Mouse (Mus musculus): Measurements from ENCODE around the gene Stk16. TPM values are rescaled to one million over a fixed set of nuclear protein-coding genes. Genes with fewer than 3 reads are reported as not detected.

Stk16 gene
- polyA plus RNA-seq, 1 experiment: 18.8 TPM

DNA sequence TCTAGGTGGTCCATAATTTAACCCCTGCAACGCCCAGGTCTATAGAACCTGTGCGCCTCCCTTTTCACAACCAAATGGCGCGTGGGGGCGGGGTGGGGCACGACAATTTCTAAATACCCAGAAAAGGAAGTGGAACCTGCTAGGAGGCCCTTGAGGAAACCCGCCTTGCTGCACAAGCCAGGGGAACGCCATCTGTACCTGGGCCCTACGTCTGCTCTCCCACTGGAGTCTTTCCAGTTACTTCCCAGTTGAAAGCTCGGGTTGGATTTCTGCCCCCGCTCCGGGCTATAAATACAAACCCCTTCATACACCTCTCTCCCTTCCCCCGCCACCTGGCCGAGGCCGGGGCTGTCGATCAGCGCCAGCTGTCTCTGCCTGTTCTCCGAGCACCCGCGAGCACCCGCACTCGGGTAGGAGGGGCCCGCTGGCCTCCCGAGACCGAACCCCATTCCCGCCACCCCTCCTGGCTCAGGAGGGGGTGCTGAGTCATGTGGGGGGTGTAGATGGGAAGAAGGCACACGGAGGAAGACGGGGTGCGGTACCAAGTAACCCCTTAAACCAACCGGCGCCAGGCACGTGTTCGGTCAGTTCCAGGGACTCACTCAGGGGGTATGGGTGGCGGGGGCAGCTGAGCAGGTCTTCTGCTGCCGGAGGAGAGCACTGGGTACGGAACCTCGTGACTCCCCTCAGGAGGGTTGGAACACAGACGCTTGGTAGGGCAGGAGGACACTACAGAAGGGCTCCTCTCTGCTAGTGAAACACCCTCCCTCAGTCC is 7.8 kb downstream of the Stk16 start:
- TF ChIP-seq GATA1 (IDR thresholded peaks at IDR 0.05; ENCODE audit: low read length) (no peak), TAL1 (IDR thresholded peaks at IDR 0.05; ENCODE audit: low read length) (no peak)
- Histone ChIP-seq H3K36me3 (ENCODE audit: control insufficient read depth) (peaks cover 47% of the 10 kb centered on the region), H3K27me3 (ENCODE audit: control insufficient read depth) (peaks cover 27% of the 10 kb centered on the region), H3K4me3 (replicated peaks) (peak overlapping the region; percentile 85), H3K9me3 (ENCODE audit: control insufficient read depth, low read length) (no peaks in the 10 kb centered on the region; the same call in 1 of the 2 replicates), H3K4me1 (ENCODE audit: control insufficient read depth) (peaks cover 67% of the 10 kb centered on the region)

- no peaks in the 10 kb centered on the region; the same call in 1 of the 2 replicates for H3K9me3 ChIP-seq (ENCODE audit: control insufficient read depth, low read length)
- peaks cover 40% of the 10 kb centered on the region for H3K36me3 ChIP-seq (ENCODE audit: control insufficient read depth)
- no peak for TF ChIP-seq TAL1 (IDR thresholded peaks at IDR 0.05; ENCODE audit: low read length)
- TF ChIP-seq GATA1 (IDR thresholded peaks at IDR 0.05; ENCODE audit: low read length): no peak
- peaks cover 30% of the 10 kb centered on the region for H3K27me3 ChIP-seq (ENCODE audit: control insufficient read depth)
- peaks cover 64% of the 10 kb centered on the region for H3K4me1 ChIP-seq (ENCODE audit: control insufficient read depth)
- peak overlapping the region; percentile 85 for H3K4me3 ChIP-seq (replicated peaks)
Measured at GRCm38 (mm10) chr1:75219078-75219477, 8.4 kb downstream of the Stk16 start.

GRCm38 (mm10) chr1:75219531-75219930 is 8.9 kb downstream of the Stk16 start, which contains the start of gene Tuba4a:
Tuba4a (minus strand) TSS chr1:75219865.
- H3K4me3 ChIP-seq (replicated peaks): peak within 1 kb of the TSS; percentile 85
- H3K9me3 ChIP-seq (ENCODE audit: control insufficient read depth, low read length): no peaks in the 10 kb centered on the region; the same call in 1 of the 2 replicates
- peaks cover 36% of the 10 kb centered on the region for H3K36me3 ChIP-seq (ENCODE audit: control insufficient read depth)
- TF ChIP-seq GATA1 (IDR thresholded peaks at IDR 0.05; ENCODE audit: low read length): no peak
- peaks cover 30% of the 10 kb centered on the region for H3K27me3 ChIP-seq (ENCODE audit: control insufficient read depth)
- H3K4me1 ChIP-seq (ENCODE audit: control insufficient read depth): peaks cover 60% of the 10 kb centered on the region

DNA sequence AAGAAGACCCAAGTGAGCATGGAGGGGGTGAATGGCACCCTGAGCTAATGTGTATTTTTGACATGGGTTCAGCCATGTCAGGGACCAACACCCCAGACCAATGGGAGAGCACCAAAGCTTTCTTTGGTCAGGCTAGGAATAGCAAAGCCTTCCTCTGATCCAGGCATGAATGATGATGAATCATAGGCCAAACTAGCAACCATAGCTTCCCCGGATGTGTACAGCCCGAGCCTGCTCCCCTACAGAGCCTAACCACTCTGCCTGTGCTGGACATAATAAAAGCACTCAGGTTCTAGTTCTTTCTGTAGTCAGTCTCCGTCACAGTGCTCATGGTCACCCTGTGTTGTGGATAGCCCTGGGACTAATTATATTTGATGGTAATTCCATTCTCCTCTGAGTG is 10.9 kb downstream of the Stk16 start:
- no peak overlapping the region for H3K4me3 ChIP-seq (replicated peaks)
- peaks cover 30% of the 10 kb centered on the region for H3K27me3 ChIP-seq (ENCODE audit: control insufficient read depth)
- no peaks in the 10 kb centered on the region; the same call in 1 of the 2 replicates for H3K9me3 ChIP-seq (ENCODE audit: control insufficient read depth, low read length)
- TF ChIP-seq TAL1 (IDR thresholded peaks at IDR 0.05; ENCODE audit: low read length) (no peak), GATA1 (IDR thresholded peaks at IDR 0.05; ENCODE audit: low read length) (no peak)
- peaks cover 55% of the 10 kb centered on the region for H3K4me1 ChIP-seq (ENCODE audit: control insufficient read depth)
- peaks cover 15% of the 10 kb centered on the region for H3K36me3 ChIP-seq (ENCODE audit: control insufficient read depth)

DNA sequence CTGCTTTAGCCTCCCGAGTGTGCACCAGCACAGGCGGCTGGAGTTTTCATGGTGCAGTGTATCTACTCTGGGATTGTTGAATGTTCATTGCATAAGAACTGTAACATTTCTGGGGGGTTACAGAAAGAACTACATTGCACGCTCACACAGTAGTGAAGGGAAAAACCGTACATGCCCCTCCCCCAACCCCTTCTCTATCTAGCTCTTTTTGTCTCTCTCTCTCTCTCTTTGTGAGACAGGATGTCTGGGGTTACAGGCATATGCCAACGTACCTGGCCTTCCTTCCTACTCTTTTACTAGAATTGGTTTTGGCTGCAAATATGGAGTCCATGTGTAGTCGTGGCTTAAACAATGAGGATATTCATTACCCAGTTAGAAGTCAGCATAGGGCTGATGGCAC is 12.3 kb downstream of the Stk16 start:
- Histone ChIP-seq H3K36me3 (ENCODE audit: control insufficient read depth) (peaks cover 2% of the 10 kb centered on the region), H3K4me3 (replicated peaks) (no peak overlapping the region), H3K9me3 (ENCODE audit: control insufficient read depth, low read length) (no peaks in the 10 kb centered on the region; the same call in 1 of the 2 replicates), H3K4me1 (ENCODE audit: control insufficient read depth) (peaks cover 55% of the 10 kb centered on the region), H3K27me3 (ENCODE audit: control insufficient read depth) (peaks cover 30% of the 10 kb centered on the region)
- no peak for TF ChIP-seq TAL1 (IDR thresholded peaks at IDR 0.05; ENCODE audit: low read length)
- no peak for TF ChIP-seq GATA1 (IDR thresholded peaks at IDR 0.05; ENCODE audit: low read length)

DNA sequence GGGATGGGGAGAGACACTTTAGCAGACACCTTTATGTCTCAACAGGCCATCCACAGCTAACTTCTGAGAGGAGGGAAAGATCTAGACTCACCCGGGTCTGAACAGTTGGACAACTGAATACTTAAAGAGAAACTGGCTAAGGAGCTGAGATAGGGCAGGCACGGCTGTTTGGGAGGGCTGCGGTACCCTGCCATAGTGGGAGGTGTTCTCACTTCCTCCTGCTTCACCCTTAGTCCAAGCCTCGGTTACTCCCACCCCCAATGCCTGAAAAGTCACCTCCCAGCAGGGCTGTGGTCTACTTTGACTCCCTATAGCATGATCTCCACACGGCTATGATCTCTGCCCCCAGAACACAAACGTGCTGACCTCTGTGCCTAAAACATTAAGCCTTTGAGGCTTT is 12.9 kb downstream of the Stk16 start:
- H3K4me1 ChIP-seq (ENCODE audit: control insufficient read depth): peaks cover 55% of the 10 kb centered on the region
- no peaks in the 10 kb centered on the region; the same call in 1 of the 2 replicates for H3K9me3 ChIP-seq (ENCODE audit: control insufficient read depth, low read length)
- peaks cover 30% of the 10 kb centered on the region for H3K27me3 ChIP-seq (ENCODE audit: control insufficient read depth)
- TF ChIP-seq TAL1 (IDR thresholded peaks at IDR 0.05; ENCODE audit: low read length): no peak
- TF ChIP-seq GATA1 (IDR thresholded peaks at IDR 0.05; ENCODE audit: low read length): no peak
- H3K4me3 ChIP-seq (replicated peaks): no peak overlapping the region
- H3K36me3 ChIP-seq (ENCODE audit: control insufficient read depth): no peaks in the 10 kb centered on the region

GRCm38 (mm10) chr1:75225473-75225872 is 14.8 kb downstream of the Stk16 start:
- H3K4me1 ChIP-seq (ENCODE audit: control insufficient read depth): peaks cover 61% of the 10 kb centered on the region
- H3K9me3 ChIP-seq (ENCODE audit: control insufficient read depth, low read length): no peaks in the 10 kb centered on the region
- no peak for TF ChIP-seq TAL1 (IDR thresholded peaks at IDR 0.05; ENCODE audit: low read length)
- no peak for TF ChIP-seq GATA1 (IDR thresholded peaks at IDR 0.05; ENCODE audit: low read length)
- no peaks in the 10 kb centered on the region for H3K36me3 ChIP-seq (ENCODE audit: control insufficient read depth)
- H3K27me3 ChIP-seq (ENCODE audit: control insufficient read depth): peaks cover 17% of the 10 kb centered on the region
- H3K4me3 ChIP-seq (replicated peaks): no peak overlapping the region

GRCm38 (mm10) chr1:75226138-75226537 is 15.5 kb downstream of the Stk16 start:
- no peak for TF ChIP-seq GATA1 (IDR thresholded peaks at IDR 0.05; ENCODE audit: low read length)
- no peak for TF ChIP-seq TAL1 (IDR thresholded peaks at IDR 0.05; ENCODE audit: low read length)
- no peak overlapping the region for H3K4me3 ChIP-seq (replicated peaks)
- H3K36me3 ChIP-seq (ENCODE audit: control insufficient read depth): no peaks in the 10 kb centered on the region
- H3K9me3 ChIP-seq (ENCODE audit: control insufficient read depth, low read length): no peaks in the 10 kb centered on the region
- peaks cover 67% of the 10 kb centered on the region for H3K4me1 ChIP-seq (ENCODE audit: control insufficient read depth)
- peaks cover 10% of the 10 kb centered on the region for H3K27me3 ChIP-seq (ENCODE audit: control insufficient read depth)

- peaks cover 3% of the 10 kb centered on the region; the same call in 1 of the 2 replicates for H3K27me3 ChIP-seq (ENCODE audit: control insufficient read depth)
- no peak overlapping the region for H3K4me3 ChIP-seq (replicated peaks)
- H3K4me1 ChIP-seq (ENCODE audit: control insufficient read depth): peaks cover 80% of the 10 kb centered on the region
- no peaks in the 10 kb centered on the region for H3K36me3 ChIP-seq (ENCODE audit: control insufficient read depth)
- H3K9me3 ChIP-seq (ENCODE audit: control insufficient read depth, low read length): no peaks in the 10 kb centered on the region
- TF ChIP-seq TAL1 (IDR thresholded peaks at IDR 0.05; ENCODE audit: low read length) (no peak), GATA1 (IDR thresholded peaks at IDR 0.05; ENCODE audit: low read length) (no peak)
Measured at GRCm38 (mm10) chr1:75227653-75228052, 17.0 kb downstream of the Stk16 start.
